Mouse (Mus musculus) embryo, embryonic 9.5 days (tissue): Measurements from ENCODE around the gene Cers6.

Source experiments
- DNase-seq: peaks from one replicate; pipeline ENCODE4 v3.0.0-alpha.2; 2017; ENCODE audit errors: extremely low spot score

The Cers6 gene

GRCm38 (mm10) chr2:69115921-69116320, 254.7 kb downstream of the Cers6 start:
- no peak for DNase-seq

GRCm38 (mm10) chr2:69116767-69117166, 255.5 kb downstream of the Cers6 start:
- DNase-seq: no peak

GRCm38 (mm10) chr2:69118994-69119393, 257.8 kb downstream of the Cers6 start:
- no peak for DNase-seq

- no peak for DNase-seq
Observed at GRCm38 (mm10) chr2:69119718-69120117, 258.5 kb downstream of the Cers6 start.

- DNase-seq: no peak
Observed at GRCm38 (mm10) chr2:69121681-69122080, 260.4 kb downstream of the Cers6 start.

- no peak for DNase-seq
Observed at GRCm38 (mm10) chr2:69125425-69125824, 264.2 kb downstream of the Cers6 start.

- DNase-seq: no peak
Observed at GRCm38 (mm10) chr2:69128321-69128720, 267.1 kb downstream of the Cers6 start.

GRCm38 (mm10) chr2:69128921-69129395, 267.7 kb downstream of the Cers6 start:
- DNase-seq: peak; percentile 51

GRCm38 (mm10) chr2:69129425-69130210, 268.4 kb downstream of the Cers6 start:
- DNase-seq: no peak

- no peak for DNase-seq
Observed at GRCm38 (mm10) chr2:69132046-69132445, 270.8 kb downstream of the Cers6 start.

- DNase-seq: no peak
Observed at GRCm38 (mm10) chr2:69132488-69133040, 271.3 kb downstream of the Cers6 start.

GRCm38 (mm10) chr2:69134186-69134585, 272.9 kb downstream of the Cers6 start:
- DNase-seq: no peak

GRCm38 (mm10) chr2:69134937-69135336, 273.7 kb downstream of the Cers6 start:
- DNase-seq: no peak

- DNase-seq: no peak
Observed at GRCm38 (mm10) chr2:69135661-69136576, 274.7 kb downstream of the Cers6 start, which contains the start of gene Nostrin. Gene Nostrin, plus strand, starts transcription at chr2:69135800.

- DNase-seq: no peak
Observed at GRCm38 (mm10) chr2:69137406-69138084, 276.3 kb downstream of the Cers6 start.

- no peak for DNase-seq
Observed at GRCm38 (mm10) chr2:69138759-69139158, 277.5 kb downstream of the Cers6 start.

GRCm38 (mm10) chr2:69140215-69140614, 279.0 kb downstream of the Cers6 start:
- no peak for DNase-seq

- no peak for DNase-seq
Observed at GRCm38 (mm10) chr2:69140816-69141215, 279.6 kb downstream of the Cers6 start.

GRCm38 (mm10) chr2:69148691-69149090, 287.4 kb downstream of the Cers6 start:
- no peak for DNase-seq

GRCm38 (mm10) chr2:69149154-69149553, 287.9 kb downstream of the Cers6 start:
- no peak for DNase-seq

- no peak for DNase-seq
Observed at GRCm38 (mm10) chr2:69150841-69151240, 289.6 kb downstream of the Cers6 start.

- no peak for DNase-seq
Observed at GRCm38 (mm10) chr2:69155861-69156260, 294.6 kb downstream of the Cers6 start.
